Mouse (Mus musculus) layer of hippocampus, adult 9-11 months (tissue): ENCODE data around the gene Gm10803.
A peak's percentile ranks its signal among the peaks of the same experiment; 100 is the strongest.

Experiments used
- DNase-seq: peaks from one replicate; pipeline ENCODE4 v3.0.0; 2022

Gene Gm10803

GRCm38 (mm10) chr2:93592164-93592790 is 31.9 kb downstream of the Gm10803 start:
- no peak for DNase-seq

DNA sequence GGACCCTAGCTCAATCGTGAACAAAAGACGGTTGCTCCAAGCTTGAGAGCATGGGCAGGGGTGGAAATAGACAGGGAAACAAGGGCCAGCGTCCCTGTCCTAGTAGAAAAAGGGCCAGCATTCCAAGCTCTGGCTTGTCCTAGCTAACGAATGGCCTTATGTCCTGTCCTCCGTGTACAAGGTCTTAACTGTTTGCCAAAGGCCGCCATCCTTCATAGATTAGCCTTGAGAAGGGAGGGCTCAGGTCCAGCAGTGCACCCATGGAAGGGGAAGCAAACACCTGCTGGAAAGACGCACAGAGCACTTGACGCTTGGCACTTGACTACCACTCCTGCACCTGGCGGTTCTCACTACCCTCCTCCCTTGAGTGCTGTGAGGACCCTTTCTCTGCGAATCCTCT is 32.8 kb downstream of the Gm10803 start:
- DNase-seq = no peak

DNA sequence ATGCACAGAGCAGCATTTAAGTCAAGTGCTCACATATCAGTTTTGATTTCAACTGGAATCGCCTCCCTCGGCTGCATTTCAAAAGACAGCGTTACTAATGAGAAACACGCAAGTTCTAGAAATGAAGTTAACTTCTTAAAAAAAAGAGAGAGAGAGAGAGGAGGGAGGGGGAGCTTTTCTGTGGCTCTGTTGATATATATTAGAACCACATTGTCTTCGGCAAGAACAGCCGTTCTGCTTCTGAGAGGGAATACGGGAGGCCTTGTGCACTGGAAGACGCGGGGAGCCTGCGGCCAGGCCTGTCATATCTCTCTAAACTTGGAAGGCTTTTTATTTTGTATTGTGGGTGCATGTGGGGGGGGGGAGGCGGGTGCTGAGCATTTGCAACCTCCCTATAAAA is 36.8 kb downstream of the Gm10803 start:
- no peak for DNase-seq

- peak; percentile 79 for DNase-seq
Measured at GRCm38 (mm10) chr2:93599731-93600130, 39.4 kb downstream of the Gm10803 start.

DNA sequence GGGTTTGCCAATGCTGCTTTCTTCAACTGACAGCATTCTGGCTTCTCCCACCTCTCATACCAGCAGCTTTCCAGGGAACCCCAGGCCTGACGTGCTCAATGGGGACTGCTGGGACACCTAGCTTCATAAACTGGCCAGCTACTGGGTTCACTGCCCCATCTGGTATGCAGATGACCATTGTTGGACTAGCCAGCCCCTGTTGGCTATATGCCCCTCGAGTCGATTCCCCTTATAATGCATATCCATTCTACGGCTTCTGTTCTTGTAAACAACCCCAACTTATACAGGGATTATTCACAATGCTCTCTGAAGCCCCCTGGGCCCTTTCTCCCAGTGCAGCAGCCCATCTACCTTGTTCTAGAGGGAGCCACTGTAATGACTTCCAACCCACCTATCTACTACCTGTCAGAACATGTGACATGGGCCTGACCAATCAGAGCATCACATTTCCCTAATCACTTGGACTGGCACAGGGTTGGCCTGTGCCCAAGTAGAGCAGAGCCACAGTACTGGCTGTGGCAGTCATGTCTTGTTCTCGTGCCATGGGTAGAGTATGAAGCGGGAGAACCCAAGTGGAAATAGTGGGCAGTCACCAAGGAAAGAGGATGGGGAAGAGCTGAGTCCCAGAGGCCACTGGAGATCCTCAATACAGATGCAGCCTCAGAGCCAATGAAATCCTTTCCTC is 44.4 kb downstream of the Gm10803 start:
- no peak for DNase-seq

GRCm38 (mm10) chr2:93608800-93609199 is 48.4 kb downstream of the Gm10803 start:
- no peak for DNase-seq

DNA sequence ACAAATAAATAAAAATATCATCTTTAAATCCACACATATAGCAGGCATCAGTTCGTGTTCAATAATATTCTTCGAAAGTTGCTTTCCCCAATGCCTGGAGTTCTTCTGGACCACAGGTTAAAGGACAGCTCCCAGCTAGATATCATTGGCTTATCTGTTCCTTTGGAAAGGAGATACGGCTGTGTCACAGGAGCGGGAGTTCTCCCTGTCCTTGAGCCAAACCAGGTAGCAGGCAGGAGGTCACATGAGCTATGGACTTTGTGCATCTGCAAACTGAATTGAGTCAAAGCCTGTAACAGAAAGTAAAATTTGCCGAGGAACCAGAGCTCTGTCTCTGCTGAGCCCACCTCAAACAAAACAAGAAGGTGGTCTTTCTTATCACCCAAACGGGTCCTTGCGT is 52.7 kb downstream of the Gm10803 start:
- DNase-seq = no peak
